Mouse (Mus musculus) CH12F3 (cell line): ENCODE results near the gene Zrsr1.

Source experiments
- in situ Hi-C: fragments of 300-500 bp; cut with MboI; formaldehyde crosslinking; loops from 2 replicates; pipeline ENCODE4 v1.14.3; 2020; ENCODE audit warnings: low sequenced_read_pairs

Zrsr1 gene

GRCm38 (mm10) chr11:22970546-22970945 is 1.3 kb upstream of the Zrsr1 start:
- in situ Hi-C loops = no loop called here

- in situ Hi-C loops = no loop called here
These were observed 1.1 kb downstream of the Zrsr1 start for GRCm38 (mm10) chr11:22972746-22973526.

GRCm38 (mm10) chr11:22973599-22973998 is 1.8 kb downstream of the Zrsr1 start:
- in situ Hi-C loops = no loop called here

GRCm38 (mm10) chr11:22978215-22978614 is 6.4 kb downstream of the Zrsr1 start:
- in situ Hi-C loops = no loop called here

- in situ Hi-C loops = no loop called here
These were observed 6.9 kb downstream of the Zrsr1 start for GRCm38 (mm10) chr11:22978711-22979110.

GRCm38 (mm10) chr11:22979221-22979620 is 7.4 kb downstream of the Zrsr1 start:
- in situ Hi-C loops = no loop called here

GRCm38 (mm10) chr11:22981041-22981440 is 9.2 kb downstream of the Zrsr1 start:
- in situ Hi-C loops = no loop called here

- in situ Hi-C loops = no loop called here
These were observed 9.7 kb downstream of the Zrsr1 start for GRCm38 (mm10) chr11:22981543-22981950.

- in situ Hi-C loops = no loop called here
These were observed 10.4 kb downstream of the Zrsr1 start, which contains the start of the genes Gm28048 and Commd1 for GRCm38 (mm10) chr11:22981984-22982757. Gene Gm28048, minus strand, starts transcription at chr11:22982090. Gene Commd1, minus strand, starts transcription at chr11:22982382.

GRCm38 (mm10) chr11:22982846-22983245 is 11.0 kb downstream of the Zrsr1 start:
- in situ Hi-C loops = no loop called here

GRCm38 (mm10) chr11:22985510-22985909 is 13.7 kb downstream of the Zrsr1 start:
- in situ Hi-C loops = no loop called here

GRCm38 (mm10) chr11:22987357-22987756 is 15.6 kb downstream of the Zrsr1 start:
- in situ Hi-C loops = no loop called here

- in situ Hi-C loops = no loop called here
These were observed 18.0 kb downstream of the Zrsr1 start for GRCm38 (mm10) chr11:22989786-22990185.

GRCm38 (mm10) chr11:22990393-22991126 is 18.8 kb downstream of the Zrsr1 start, which contains the start of gene Cct4:
Gene Cct4, plus strand, starts transcription at chr11:22990519.
- in situ Hi-C loops = no loop called here

GRCm38 (mm10) chr11:22991218-22991835 is 19.5 kb downstream of the Zrsr1 start:
- in situ Hi-C loops = no loop called here

- in situ Hi-C loops = no loop called here
These were observed 22.5 kb downstream of the Zrsr1 start for GRCm38 (mm10) chr11:22994271-22994670.

GRCm38 (mm10) chr11:22995461-22995860 is 23.7 kb downstream of the Zrsr1 start:
- in situ Hi-C loops = no loop called here

GRCm38 (mm10) chr11:22998308-22998707 is 26.5 kb downstream of the Zrsr1 start:
- in situ Hi-C loops = no loop called here

- in situ Hi-C loops = loop anchor here (5.0 kb wide), 1 partner anchor 267 kb away; no protein-coding TSS in a partner anchor
These were observed 33.5 kb downstream of the Zrsr1 start for GRCm38 (mm10) chr11:23005276-23005675.

GRCm38 (mm10) chr11:23007166-23007480 is 35.3 kb downstream of the Zrsr1 start:
- in situ Hi-C loops = loop anchor here (5.0 kb wide), 1 partner anchor 265 kb away; no protein-coding TSS in a partner anchor
